Mouse (Mus musculus) bone marrow macrophage, adult 2 months (primary cell): ENCODE results near the gene Nme6.

Experiments
- CTCF ChIP-seq: IDR thresholded peaks from 2 replicates; pipeline ENCODE4 v1.5.1; 2012; ENCODE audit warnings: low read depth, mild to moderate bottlenecking, low read length, moderate library complexity
- POLR2A ChIP-seq: IDR thresholded peaks from 2 replicates; pipeline ENCODE4 v1.6.1; 2012; ENCODE audit warnings: mild to moderate bottlenecking, low read depth, low read length, borderline replicate concordance

DNA sequence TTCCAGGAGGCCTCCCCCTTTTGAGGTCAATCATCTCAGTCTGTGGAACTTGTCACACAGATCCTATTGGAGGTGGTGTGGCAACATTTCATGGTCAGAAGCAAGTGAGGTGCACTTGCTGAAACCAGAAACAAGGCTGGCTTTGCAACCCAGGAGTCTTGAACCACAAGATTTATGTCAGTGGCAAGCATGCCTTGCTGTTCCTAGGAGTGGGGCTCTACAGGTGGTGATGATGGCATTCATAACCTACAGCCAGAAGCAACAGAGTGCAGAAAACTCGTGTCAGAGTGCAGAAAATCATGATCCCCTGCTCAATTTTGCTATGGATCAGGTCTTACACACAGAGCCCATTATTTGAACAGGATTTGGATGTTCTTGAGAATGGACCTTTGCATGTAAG is 26.3 kb upstream of the Nme6 start:
- TF ChIP-seq POLR2A = no peak
- TF ChIP-seq CTCF = no peak
